Mouse (Mus musculus) adrenal gland, adult 18-20 months (tissue): ENCODE results near the gene Nodal. TPM values are rescaled to one million over a fixed set of nuclear protein-coding genes. Genes with fewer than 3 reads are reported as not detected.
A peak's percentile ranks its signal among the peaks of the same experiment; 100 is the strongest.

Experiments
- DNase-seq, 2 experiments: peaks; one replicate each; pipeline ENCODE4 v3.0.0; 2021 to 2022; ENCODE audit warnings: low spot score in 2 of 2
- total RNA-seq, 2 experiments: library from RNA; stranded (reverse); gene quantifications; 1 replicate in 1 of 2; 2 replicates in 1 of 2; pipeline ENCODE4 v1.2.3; 2021

Nodal gene
- total RNA-seq, 2 experiments from 2014 or later, result not detected

- DNase-seq, result no peak
Observed at GRCm38 (mm10) chr10:61394476-61395136, 23.2 kb upstream of the Nodal start.

GRCm38 (mm10) chr10:61398125-61398524 lies 19.6 kb upstream of the Nodal start:
- DNase-seq, result no peak

DNA sequence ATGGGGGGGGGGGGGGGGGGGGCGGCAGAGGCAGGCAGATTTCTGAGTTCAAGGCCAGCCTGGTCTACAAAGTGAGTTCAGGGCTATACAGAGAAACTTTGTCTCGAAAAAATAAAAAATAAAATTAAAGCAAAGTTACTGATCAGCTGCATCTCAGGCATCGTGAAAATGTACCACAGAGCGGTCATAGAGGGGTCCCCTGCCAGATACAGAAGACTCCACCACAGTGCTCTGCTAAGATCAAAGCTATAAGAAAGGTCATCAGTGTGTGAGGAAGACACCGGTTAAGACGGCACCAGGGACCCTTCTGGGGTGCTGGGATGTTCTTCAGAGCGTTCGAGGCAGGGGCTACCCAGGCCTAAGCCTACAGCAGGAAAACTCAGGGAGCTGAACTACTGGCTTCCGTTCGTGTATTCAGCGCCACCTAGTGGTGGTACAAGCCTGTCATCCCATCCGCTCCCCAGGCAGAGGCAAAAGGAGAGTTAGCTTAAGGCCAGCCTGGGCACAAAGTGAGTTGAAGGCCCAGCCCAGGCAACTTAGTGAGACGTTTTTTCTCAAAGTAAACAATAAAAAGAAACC lies 18.5 kb upstream of the Nodal start:
- DNase-seq, result peak; percentile 64 to 67

- no peak for DNase-seq
Observed at GRCm38 (mm10) chr10:61400407-61400806, 17.4 kb upstream of the Nodal start.

- DNase-seq, result no peak
Observed at GRCm38 (mm10) chr10:61402480-61402879, 15.3 kb upstream of the Nodal start.

GRCm38 (mm10) chr10:61402911-61403310 lies 14.9 kb upstream of the Nodal start:
- no peak for DNase-seq

DNA sequence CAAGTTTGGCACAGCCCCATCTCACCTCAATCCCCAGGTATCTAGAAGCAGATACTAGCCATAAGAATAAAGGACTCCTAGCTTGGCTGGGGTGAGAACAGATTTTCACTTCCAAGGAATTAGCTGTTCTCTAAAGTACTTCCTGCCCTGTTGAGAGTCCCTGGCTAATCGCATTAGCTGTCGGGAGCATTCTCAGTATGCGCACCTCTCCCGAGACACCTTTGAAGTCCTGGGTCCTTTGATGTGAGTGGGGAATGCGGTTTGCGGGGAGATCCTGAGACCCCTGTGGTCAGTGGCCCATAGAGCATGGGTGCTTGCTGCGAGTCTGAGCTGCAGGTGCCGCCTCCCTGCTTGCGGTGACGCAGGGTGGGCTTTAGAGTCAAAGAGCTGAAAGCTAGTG lies 11.8 kb upstream of the Nodal start:
- DNase-seq, result no peak

DNA sequence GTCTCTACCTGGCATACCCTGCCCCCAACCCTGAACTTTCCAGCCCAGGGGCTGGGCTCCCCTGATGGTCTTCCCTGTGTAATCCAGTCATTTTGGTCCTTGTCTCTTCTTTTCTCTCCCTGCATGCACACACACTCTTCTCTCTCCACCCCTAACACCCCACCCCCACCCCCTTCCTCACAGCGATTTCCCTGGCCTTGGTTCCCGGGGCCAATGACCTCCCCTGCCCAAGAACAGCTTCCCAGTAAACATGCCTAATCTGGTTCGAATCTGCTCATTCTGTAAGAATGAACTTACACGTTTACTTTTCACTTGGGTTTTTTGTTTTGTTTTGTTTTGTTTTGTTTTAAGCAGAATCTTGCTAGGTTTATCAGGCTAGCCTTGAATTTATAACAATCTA lies 8.0 kb upstream of the Nodal start:
- no peak for DNase-seq

DNA sequence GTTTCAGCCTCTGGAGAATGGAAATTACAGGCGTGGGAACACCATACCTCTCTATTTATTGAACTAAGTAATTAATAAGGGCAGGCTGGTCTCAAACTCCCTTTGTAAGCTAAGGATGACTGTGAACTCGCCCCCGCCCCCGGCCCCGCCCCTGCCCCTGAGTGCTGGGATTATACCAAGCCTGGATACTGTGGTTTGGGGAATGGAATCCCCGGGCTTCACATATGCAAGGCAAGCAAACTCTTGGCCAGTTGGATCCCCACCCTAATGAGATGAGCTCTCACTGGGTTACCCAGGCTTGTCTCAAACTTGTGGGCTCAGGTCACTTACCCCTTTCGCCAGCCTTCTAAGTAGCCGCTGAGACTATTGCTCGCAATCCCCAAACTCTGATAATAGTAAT lies 7.6 kb upstream of the Nodal start:
- DNase-seq, result no peak

- no peak for DNase-seq
Observed at GRCm38 (mm10) chr10:61412910-61413625, 4.7 kb upstream of the Nodal start.

GRCm38 (mm10) chr10:61415240-61415639 lies 2.5 kb upstream of the Nodal start:
- DNase-seq, result no peak

DNA sequence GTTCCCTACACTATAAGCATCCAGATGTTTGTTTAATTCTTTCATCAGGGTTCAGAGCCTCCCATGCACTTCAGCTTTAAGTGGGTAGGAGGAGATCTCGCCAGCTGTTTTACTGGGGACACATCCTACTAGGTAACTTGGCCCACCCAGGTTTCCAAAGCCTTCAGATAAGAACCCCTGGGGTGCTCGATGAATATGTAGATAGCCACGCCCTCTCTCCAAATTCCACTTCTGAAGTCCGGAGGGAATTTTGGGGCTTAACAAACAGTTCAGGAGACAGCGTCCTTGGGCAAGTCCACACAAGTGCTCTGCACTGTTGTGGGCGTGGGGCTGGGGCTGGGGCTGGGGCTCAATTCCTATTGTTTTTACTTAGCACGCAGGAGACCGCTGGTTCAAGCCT lies 1.9 kb upstream of the Nodal start:
- no peak for DNase-seq

DNA sequence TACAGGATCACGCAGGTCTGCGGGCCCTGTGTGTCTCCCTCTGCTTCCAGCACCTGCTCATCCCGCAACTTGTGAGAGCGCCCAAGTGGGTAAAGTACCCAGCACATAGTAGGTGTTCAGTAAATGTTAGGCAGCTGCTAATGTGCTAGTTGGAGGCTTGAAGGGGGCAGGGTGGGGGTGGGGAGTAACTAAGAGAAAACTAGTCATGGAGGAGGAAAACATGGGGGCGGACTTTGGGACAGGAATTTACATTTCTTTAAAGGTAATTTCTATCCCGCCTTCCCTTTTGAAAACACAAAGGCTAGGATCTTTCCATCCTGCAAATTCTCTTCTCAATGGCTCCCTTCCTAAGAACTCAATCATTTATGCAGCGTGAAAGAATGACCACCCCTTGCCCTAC lies 1.2 kb upstream of the Nodal start:
- DNase-seq, result no peak

DNA sequence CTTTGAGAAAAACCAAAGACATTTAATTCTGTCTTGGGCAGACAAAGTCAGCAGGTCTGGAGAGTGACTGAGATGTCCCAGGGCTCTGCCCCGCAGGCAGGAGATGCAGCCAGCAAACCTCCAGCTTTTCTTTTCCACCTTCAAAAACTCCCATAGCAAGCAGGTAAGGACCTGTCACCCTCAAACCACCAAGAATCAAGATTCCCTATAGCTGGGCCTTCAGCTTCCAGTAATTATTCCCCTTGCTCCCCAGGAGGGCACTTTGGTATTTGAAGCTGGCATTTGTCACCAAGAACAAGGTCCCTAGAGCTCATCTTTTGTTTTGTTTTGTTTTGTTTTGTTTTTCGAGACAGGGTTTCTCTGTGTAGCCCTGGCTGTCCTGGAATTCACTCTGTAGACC lies 726 bp upstream of the Nodal start:
- DNase-seq, result no peak

- no peak for DNase-seq
Observed at GRCm38 (mm10) chr10:61418131-61418900, 544 bp downstream of the Nodal start.

DNA sequence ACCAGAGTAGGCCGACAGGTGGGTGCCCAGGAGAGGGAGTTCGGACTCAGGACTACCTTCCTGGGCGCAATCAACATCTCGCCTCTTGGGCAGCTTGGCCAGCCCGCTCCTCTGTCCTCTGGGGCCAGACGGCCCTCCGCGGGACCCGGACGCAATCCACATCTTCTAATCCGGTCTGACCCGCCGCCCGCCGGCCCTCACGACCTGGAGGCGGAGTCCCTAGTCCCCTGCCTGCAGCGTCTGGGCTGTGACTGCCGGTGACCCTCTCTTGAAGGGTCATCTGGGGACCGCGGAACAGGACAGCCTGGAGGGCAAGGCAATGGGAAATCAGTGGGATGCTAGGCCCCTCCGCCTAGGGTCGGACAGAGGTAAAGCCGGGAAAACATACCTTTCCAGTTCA lies 1.4 kb downstream of the Nodal start:
- no peak for DNase-seq

DNA sequence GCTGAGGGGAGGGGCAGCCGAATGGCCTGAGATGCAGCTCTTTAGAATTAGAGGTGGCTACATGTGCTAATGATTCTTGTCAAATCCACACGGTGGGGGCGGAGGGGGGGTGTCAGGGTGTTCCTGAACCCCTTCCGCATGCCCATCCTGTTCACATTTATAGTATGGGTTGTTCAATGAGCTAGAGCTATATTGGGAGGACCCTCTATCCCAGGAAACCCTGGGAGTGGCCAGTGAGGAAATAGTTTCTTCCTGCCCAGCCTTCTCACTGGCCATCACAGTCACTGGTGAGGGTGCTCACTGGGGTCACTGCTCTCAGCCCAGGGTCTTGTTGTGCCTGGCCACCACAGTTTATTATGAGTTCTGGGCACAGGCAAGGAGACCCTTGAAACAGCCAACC lies 2.2 kb downstream of the Nodal start:
- DNase-seq, result no peak

DNA sequence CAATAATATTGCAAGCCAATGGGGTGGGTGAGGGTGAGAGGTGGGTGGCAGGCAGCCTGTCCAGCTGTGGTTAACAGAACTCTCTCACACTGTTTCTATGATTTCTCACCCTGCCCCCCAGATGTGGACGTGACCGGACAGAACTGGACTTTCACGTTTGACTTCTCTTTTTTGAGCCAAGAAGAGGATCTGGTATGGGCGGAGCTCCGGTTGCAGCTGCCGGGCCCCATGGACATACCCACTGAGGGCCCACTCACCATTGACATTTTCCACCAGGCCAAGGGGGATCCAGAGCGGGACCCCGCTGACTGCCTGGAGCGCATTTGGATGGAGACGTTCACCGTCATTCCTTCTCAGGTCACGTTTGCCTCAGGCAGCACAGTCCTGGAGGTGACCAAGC lies 5.1 kb downstream of the Nodal start:
- no peak for DNase-seq

DNA sequence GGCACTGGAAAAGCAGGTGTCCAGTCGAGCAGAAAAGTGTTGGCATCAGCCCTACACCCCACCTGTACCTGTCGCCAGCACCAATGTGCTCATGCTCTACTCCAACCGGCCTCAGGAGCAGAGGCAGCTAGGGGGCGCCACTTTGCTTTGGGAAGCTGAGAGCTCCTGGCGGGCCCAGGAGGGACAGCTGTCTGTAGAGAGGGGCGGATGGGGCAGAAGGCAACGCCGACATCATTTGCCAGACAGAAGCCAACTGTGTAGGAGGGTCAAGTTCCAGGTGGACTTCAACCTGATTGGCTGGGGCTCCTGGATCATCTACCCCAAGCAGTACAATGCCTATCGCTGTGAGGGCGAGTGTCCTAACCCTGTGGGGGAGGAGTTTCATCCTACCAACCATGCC lies 5.5 kb downstream of the Nodal start:
- peak; percentile 23 to 46 for DNase-seq

- DNase-seq, result no peak
Observed at GRCm38 (mm10) chr10:61424500-61424899, 6.7 kb downstream of the Nodal start.

DNA sequence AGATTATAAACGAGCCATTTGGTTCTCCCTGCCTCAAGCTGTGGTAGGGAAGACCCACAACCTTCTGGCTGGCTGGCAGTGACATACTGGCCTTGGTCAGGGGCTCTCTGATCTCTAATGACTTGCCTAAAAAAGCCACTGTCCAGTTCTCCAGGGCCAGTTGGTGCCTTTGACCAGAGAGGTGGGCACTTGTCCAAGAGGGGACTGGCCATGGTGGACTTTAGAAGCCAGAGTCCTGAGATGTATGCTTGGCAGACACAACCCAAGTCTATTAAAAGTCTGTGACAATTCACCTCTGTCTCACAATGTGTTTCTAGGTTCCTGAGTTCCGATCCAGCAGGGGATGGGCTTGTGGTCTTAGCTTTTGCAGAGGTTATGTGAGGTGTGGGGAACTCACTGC lies 7.3 kb downstream of the Nodal start:
- DNase-seq, result no peak

DNA sequence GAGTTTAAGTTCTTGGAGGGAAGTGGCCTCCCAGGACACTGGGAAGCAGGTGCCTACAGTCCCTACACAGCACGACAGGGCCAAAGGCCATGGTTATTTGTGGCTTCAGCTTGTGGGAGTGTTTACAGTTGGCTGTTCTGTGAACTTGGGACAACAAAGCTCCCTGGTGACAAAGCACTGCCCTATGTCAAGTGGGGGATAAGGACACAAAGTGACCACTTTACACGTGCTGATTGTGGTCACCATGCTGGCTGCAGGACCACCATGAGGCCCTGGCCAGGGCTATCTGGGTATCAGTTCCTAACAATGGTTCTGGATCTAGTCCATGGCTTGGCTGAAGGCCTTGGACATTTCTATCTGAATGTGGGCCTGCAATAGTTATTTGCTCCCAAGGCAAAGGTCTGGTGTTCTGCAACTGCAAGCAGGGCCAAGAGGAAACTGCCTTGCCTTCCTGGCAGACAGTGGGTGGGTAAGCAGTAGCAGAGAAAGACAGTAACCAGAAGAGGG lies 8.5 kb downstream of the Nodal start:
- DNase-seq, result no peak
